Mouse (Mus musculus) spleen, adult 2 months (tissue): ENCODE data around the gene Smtnl2.

Experiments
- CTCF ChIP-seq: fragments of 200-500 bp; IDR thresholded peaks from 2 replicates; pipeline ENCODE4 v1.5.1; 2011; ENCODE audit warnings: mild to moderate bottlenecking, inconsistent platforms; ENCODE audit not compliant: insufficient read depth, insufficient read length, insufficient replicate concordance; ENCODE audit errors: extremely low read depth
- POLR2A ChIP-seq: fragments of 200-500 bp; IDR thresholded peaks from 2 replicates; pipeline ENCODE4 v1.6.1; 2011; ENCODE audit warnings: low read depth, low read length, inconsistent platforms

DNA sequence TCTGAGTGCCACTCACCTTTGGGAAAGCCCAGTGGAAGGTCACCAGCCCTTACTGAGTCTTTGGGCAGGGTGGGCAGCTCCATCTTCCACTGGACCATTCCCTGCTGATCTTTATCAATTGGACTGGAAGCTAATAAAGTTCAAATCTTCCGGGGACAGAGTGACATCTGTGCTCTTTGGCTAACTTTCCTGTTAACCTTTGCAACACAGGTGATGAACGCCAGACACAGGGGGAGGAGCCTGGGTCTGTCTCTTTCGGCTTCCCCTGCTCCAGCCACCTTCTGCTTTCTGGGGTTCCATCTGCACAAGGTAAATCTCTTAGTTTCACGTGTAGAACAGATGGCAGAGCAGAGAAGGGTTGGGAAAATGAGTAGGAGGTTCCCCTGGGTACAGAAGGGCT lies 26.9 kb upstream of the Smtnl2 start:
- TF ChIP-seq CTCF: no peak
- no peak for TF ChIP-seq POLR2A
